Mouse (Mus musculus) E14TG2a.4 (cell line): Measurements from ENCODE around the gene Nkain2.
A peak's percentile ranks its signal among the peaks of the same experiment; 100 is the strongest.

Experiments used
- H3K27me3 ChIP-seq: 2 replicates; pipeline ENCODE4 v1.6.1; 2014; ENCODE audit warnings: low read length, control low read depth; ENCODE audit not compliant: insufficient read depth
- H3K36me3 ChIP-seq: 2 replicates; pipeline ENCODE4 v1.6.1; 2014; ENCODE audit warnings: low read length, control low read depth; ENCODE audit not compliant: insufficient read depth
- H3K4me1 ChIP-seq: replicated peaks from 2 replicates; pipeline ENCODE4 v1.6.1; 2014; ENCODE audit warnings: low read depth, low read length, control low read depth
- H3K4me3 ChIP-seq: replicated peaks from 2 replicates; pipeline ENCODE4 v1.5.1; 2014; ENCODE audit warnings: mild to moderate bottlenecking, low read length
- H3K9me3 ChIP-seq: 2 replicates; pipeline ENCODE4 v1.6.1; 2014; ENCODE audit warnings: low read length, control low read depth
- CTCF ChIP-seq: conservative IDR thresholded peaks from 2 replicates; pipeline ENCODE4 v1.5.1; 2014; ENCODE audit warnings: low read length
- NANOG ChIP-seq: IDR thresholded peaks from 2 replicates; pipeline ENCODE4 v1.6.1; 2014; ENCODE audit warnings: borderline replicate concordance, low read length, mixed read lengths
- POU5F1 ChIP-seq: IDR thresholded peaks from 2 replicates; pipeline ENCODE4 v1.6.1; 2014; ENCODE audit warnings: low read length, borderline replicate concordance

The Nkain2 gene

GRCm38 (mm10) chr10:32889652-32890506 is at the start of gene Nkain2:
Gene Nkain2, minus strand, starts transcription at chr10:32890462.
- peak within 1 kb of the TSS; percentile 92 for H3K4me3 ChIP-seq
- H3K9me3 ChIP-seq = no peaks in the 10 kb centered on the region
- H3K27me3 ChIP-seq = peaks cover 4% of the 10 kb centered on the region
- no peaks in the 10 kb centered on the region for H3K36me3 ChIP-seq
- H3K4me1 ChIP-seq = peaks cover 6% of the 10 kb centered on the region
- TF ChIP-seq POU5F1 (no peak), CTCF (no peak), NANOG (no peak)

DNA sequence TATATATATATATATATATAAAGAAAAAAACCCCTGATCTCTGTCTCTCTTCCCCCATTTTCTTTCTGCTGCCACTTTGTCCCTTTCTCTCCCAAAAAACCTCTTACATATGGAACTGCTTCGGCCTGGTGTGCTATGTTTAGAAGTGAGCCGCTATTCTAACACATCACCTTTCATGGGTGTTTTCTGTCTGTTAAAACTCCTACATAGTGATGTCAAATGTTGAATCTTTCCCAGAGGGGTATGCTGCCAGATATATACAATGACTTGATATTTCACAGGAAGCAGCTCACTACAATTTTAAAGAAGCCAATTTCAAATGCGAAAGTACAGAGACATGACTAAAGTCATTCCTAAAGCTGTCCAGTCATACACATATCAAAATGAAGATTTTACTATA is 49.6 kb upstream of the Nkain2 start:
- no peaks in the 10 kb centered on the region for H3K27me3 ChIP-seq
- TF ChIP-seq NANOG (no peak), POU5F1 (no peak), CTCF (no peak)
- peaks cover 3% of the 10 kb centered on the region for H3K36me3 ChIP-seq

GRCm38 (mm10) chr10:32895093-32895492 is 4.8 kb upstream of the Nkain2 start:
- Histone ChIP-seq H3K27me3 (peaks cover 4% of the 10 kb centered on the region), H3K4me1 (peaks cover 6% of the 10 kb centered on the region), H3K9me3 (no peaks in the 10 kb centered on the region), H3K4me3 (no peak overlapping the region), H3K36me3 (no peaks in the 10 kb centered on the region)
- TF ChIP-seq POU5F1 (no peak), NANOG (no peak), CTCF (peak; percentile 50)

More for the DNA sequence above, 49.6 kb upstream of the Nkain2 start:
- H3K4me3 ChIP-seq = no peak overlapping the region
- peaks cover 73% of the 10 kb centered on the region for H3K9me3 ChIP-seq
- H3K4me1 ChIP-seq = no peaks in the 10 kb centered on the region

GRCm38 (mm10) chr10:32890507-32891131 is 357 bp upstream of the Nkain2 start:
- H3K9me3 ChIP-seq = no peaks in the 10 kb centered on the region
- H3K36me3 ChIP-seq = no peaks in the 10 kb centered on the region
- TF ChIP-seq CTCF (peak; percentile 43), POU5F1 (no peak)
- H3K4me1 ChIP-seq = peaks cover 6% of the 10 kb centered on the region
- peaks cover 4% of the 10 kb centered on the region for H3K27me3 ChIP-seq
- peak overlapping the region; percentile 92 for H3K4me3 ChIP-seq

GRCm38 (mm10) chr10:32881977-32882376 is 8.3 kb downstream of the Nkain2 start:
- Histone ChIP-seq H3K4me3 (no peak overlapping the region), H3K27me3 (no peaks in the 10 kb centered on the region), H3K4me1 (no peaks in the 10 kb centered on the region), H3K36me3 (no peaks in the 10 kb centered on the region), H3K9me3 (no peaks in the 10 kb centered on the region)
- no peak for TF ChIP-seq POU5F1
- TF ChIP-seq CTCF = no peak
- no peak for TF ChIP-seq NANOG

DNA sequence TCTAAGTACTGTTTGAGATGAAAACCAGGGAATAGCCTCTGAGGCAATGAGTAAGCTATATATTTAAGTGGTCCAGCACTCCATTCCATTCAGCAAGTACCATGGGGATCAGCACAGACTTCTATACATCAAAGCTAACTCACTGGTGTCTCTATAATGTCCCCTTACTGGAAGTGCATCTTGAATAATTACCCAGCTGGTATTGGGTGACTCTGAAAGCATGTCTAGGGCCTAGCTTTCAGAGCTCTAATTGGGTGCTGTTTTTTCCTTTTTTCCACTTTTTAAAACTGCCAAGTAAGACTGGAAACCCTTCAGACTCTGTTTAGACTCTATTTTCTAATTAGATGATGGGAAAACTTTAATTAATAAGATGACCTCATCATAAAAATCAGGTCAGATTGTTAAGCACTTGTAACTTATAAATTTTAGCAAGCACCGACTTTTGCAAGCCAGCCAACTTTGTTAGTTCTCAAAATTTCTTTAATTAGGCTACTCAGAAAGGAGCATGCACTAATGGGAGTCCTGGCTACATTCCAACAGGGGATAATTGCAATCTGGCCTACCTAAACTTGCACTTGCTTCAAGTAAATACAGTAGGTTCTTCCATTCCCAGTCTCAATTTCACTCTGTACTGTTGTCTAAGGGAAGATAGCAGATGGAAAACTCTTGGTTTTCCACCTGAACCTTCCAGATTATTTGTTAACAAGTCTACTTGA is 19.4 kb downstream of the Nkain2 start:
- Histone ChIP-seq H3K4me1 (no peaks in the 10 kb centered on the region), H3K4me3 (no peak overlapping the region), H3K9me3 (no peaks in the 10 kb centered on the region), H3K36me3 (no peaks in the 10 kb centered on the region), H3K27me3 (no peaks in the 10 kb centered on the region)
- no peak for TF ChIP-seq CTCF
- TF ChIP-seq POU5F1 = no peak
- no peak for TF ChIP-seq NANOG

DNA sequence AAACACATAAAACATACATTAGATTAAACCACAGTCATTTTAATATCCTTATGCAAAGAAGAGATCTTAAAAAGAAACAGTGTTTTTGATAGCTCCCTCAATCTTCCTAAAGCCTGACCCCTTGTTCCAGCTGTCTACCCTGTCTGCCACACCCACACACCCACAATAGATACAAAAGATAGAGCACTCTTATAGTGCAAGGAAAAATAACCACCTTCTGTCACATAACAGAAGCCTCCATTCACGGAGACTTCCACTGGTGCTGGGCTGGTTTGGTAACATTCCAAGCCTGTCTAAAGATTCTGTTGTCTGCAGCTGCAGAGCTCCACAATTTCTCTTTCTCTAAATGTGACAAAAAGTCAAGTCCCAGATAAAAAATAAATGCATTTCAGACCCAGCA is 20.7 kb downstream of the Nkain2 start:
- no peaks in the 10 kb centered on the region for H3K4me1 ChIP-seq
- no peak overlapping the region for H3K4me3 ChIP-seq
- no peaks in the 10 kb centered on the region for H3K36me3 ChIP-seq
- no peaks in the 10 kb centered on the region for H3K27me3 ChIP-seq
- TF ChIP-seq CTCF = no peak
- no peak for TF ChIP-seq POU5F1
- TF ChIP-seq NANOG = no peak
- no peaks in the 10 kb centered on the region for H3K9me3 ChIP-seq

DNA sequence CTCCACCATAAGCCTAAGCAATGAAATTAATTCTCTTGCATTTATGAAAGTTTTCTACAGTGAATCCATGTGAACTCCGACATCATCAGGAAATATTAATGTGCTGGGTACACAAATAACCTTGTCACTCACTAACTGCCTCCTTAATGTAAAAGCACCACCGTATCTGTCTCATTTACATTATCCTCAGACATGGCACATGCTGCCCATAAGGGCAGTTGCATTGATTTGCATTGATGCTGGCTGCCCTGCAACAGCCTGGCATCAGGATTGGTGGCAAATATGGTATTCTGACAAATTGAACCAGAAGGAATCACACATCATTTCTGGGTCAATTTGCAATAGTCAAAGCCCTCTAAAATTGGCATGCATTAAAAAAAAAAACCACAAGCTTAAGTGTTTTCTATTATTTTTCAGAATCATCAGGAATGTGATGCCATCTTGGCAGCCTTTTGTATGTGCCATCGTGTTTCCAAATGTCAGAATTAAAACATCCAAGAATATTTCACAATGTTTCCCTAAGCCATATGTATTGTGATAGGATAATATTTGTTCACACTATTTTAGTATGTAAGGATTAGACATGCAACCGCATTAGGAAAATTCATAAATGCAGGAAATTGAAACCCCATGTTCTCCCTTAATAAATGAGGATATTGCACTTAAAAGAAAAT is 74.9 kb downstream of the Nkain2 start:
- H3K27me3 ChIP-seq = no peaks in the 10 kb centered on the region
- H3K4me1 ChIP-seq = no peaks in the 10 kb centered on the region
- TF ChIP-seq NANOG (no peak), CTCF (no peak), POU5F1 (no peak)
- no peak overlapping the region for H3K4me3 ChIP-seq
- no peaks in the 10 kb centered on the region for H3K9me3 ChIP-seq
- H3K36me3 ChIP-seq = no peaks in the 10 kb centered on the region
